Mouse (Mus musculus): ENCODE results near the gene Enoph1.

The Enoph1 gene

GRCm38 (mm10) chr5:100041272-100041671 is 1.5 kb downstream of the Enoph1 start:
- DNase-seq, result peak; percentile 66

- DNase-seq, result no peak
These were observed 2.7 kb downstream of the Enoph1 start for GRCm38 (mm10) chr5:100042467-100042866.

- no peak for DNase-seq
These were observed 3.6 kb downstream of the Enoph1 start for GRCm38 (mm10) chr5:100043361-100043760.

GRCm38 (mm10) chr5:100044030-100044429 is 4.2 kb downstream of the Enoph1 start:
- DNase-seq, result no peak

GRCm38 (mm10) chr5:100044621-100045020 is 4.8 kb downstream of the Enoph1 start:
- no peak for DNase-seq

- DNase-seq, result no peak
These were observed 6.3 kb downstream of the Enoph1 start for GRCm38 (mm10) chr5:100046096-100046495.

GRCm38 (mm10) chr5:100047143-100047640 is 7.4 kb downstream of the Enoph1 start:
- DNase-seq, result no peak

- DNase-seq, result no peak
These were observed 8.1 kb downstream of the Enoph1 start for GRCm38 (mm10) chr5:100047871-100048270.

GRCm38 (mm10) chr5:100049904-100050303 is 10.1 kb downstream of the Enoph1 start:
- DNase-seq, result no peak

- DNase-seq, result no peak
These were observed 12.9 kb downstream of the Enoph1 start for GRCm38 (mm10) chr5:100052728-100053127.

GRCm38 (mm10) chr5:100054807-100055547 is 15.2 kb downstream of the Enoph1 start:
- DNase-seq, result no peak

GRCm38 (mm10) chr5:100055866-100056369 is 16.1 kb downstream of the Enoph1 start:
- DNase-seq, result no peak

GRCm38 (mm10) chr5:100057461-100058209 is 17.9 kb downstream of the Enoph1 start:
- DNase-seq, result peak; percentile 44

- DNase-seq, result peak; percentile 62
These were observed 18.9 kb downstream of the Enoph1 start for GRCm38 (mm10) chr5:100058729-100059128.

GRCm38 (mm10) chr5:100059326-100059725 is 19.5 kb downstream of the Enoph1 start:
- DNase-seq, result peak; percentile 51

GRCm38 (mm10) chr5:100060876-100061275 is 21.1 kb downstream of the Enoph1 start:
- DNase-seq, result no peak

- no peak for DNase-seq
These were observed 27.8 kb downstream of the Enoph1 start for GRCm38 (mm10) chr5:100067579-100067978.

- peak; percentile 58 for DNase-seq
These were observed 29.7 kb downstream of the Enoph1 start for GRCm38 (mm10) chr5:100069526-100069925.

- peak; percentile 82 for DNase-seq
These were observed 30.5 kb downstream of the Enoph1 start for GRCm38 (mm10) chr5:100070255-100070654.

GRCm38 (mm10) chr5:100071541-100071940 is 31.8 kb downstream of the Enoph1 start:
- DNase-seq, result no peak

GRCm38 (mm10) chr5:100072557-100072956 is 32.8 kb downstream of the Enoph1 start:
- DNase-seq, result peak; percentile 56

- peak; percentile 42 for DNase-seq
These were observed 34.8 kb downstream of the Enoph1 start for GRCm38 (mm10) chr5:100074571-100074970.

- peak; percentile 68 for DNase-seq
These were observed 39.5 kb downstream of the Enoph1 start for GRCm38 (mm10) chr5:100079040-100079930.

Measured in retina, postnatal 1 day (tissue).